Mouse (Mus musculus) ES-E14 (cell line): ENCODE measurements at regions not wholly inside any gene's neighbourhood (a gene's known extent, or its start where the extent isn't known, plus 50 kb on each side); places are given as distances from the start of the nearest gene placed in this dataset.

Source experiments
- CHD2 ChIP-seq: IDR thresholded peaks from 2 replicates; pipeline ENCODE4 v1.6.1; 2014; ENCODE audit warnings: mild to moderate bottlenecking, low read depth, low read length, inconsistent platforms
- ZC3H11A ChIP-seq: IDR thresholded peaks from 2 replicates; pipeline ENCODE4 v1.6.1; 2012; ENCODE audit warnings: low read depth, mild to moderate bottlenecking, inconsistent platforms, low read length, borderline replicate concordance
- ZNF384 ChIP-seq: IDR thresholded peaks from 2 replicates; pipeline ENCODE4 v1.6.1; 2012; ENCODE audit warnings: low read depth, low read length, inconsistent platforms

GRCm38 (mm10) chr6:143620583-143620982 is 453.6 kb downstream of the Etnk1 start:
- no peak for TF ChIP-seq CHD2
- TF ChIP-seq ZNF384, result no peak
- TF ChIP-seq ZC3H11A, result no peak
